Mouse (Mus musculus) MEL (cell line): Measurements from ENCODE around the gene Ifitm6. TPM values are rescaled to one million over a fixed set of nuclear protein-coding genes. Genes with fewer than 3 reads are reported as not detected.

Experiments
- DNase-seq: peaks from one replicate; pipeline ENCODE4 v3.0.0; 2011; ENCODE audit warnings: low read depth, low spot score
- H3K27ac ChIP-seq: 2 replicates; pipeline ENCODE4 v1.5.1; 2012; ENCODE audit warnings: low read depth, mild to moderate bottlenecking, control low read depth, low read length, moderate library complexity; ENCODE audit not compliant: control insufficient read depth
- H3K27me3 ChIP-seq, 2 experiments: fragments of 150-350 bp in 1 of 2; sonication (generic) in 1 of 2; 2 replicates each; pipeline ENCODE4 v1.6.1; 2012; ENCODE audit warnings: low read length in 2 of 2, mild to moderate bottlenecking in 2 of 2, improper control_type of control experiment in 1 of 2, moderate library complexity in 1 of 2; ENCODE audit not compliant: insufficient read depth in 2 of 2, control insufficient read depth in 1 of 2
- H3K36me3 ChIP-seq, 2 experiments: 2 replicates each; pipeline ENCODE4 v1.6.1; 2012 to 2014; ENCODE audit warnings: low read length in 2 of 2, improper control_type of control experiment in 1 of 2, inconsistent platforms in 1 of 2, mild to moderate bottlenecking in 1 of 2; ENCODE audit not compliant: insufficient read depth in 2 of 2, control insufficient read depth in 1 of 2
- H3K4me1 ChIP-seq, 2 experiments: fragments of 150-350 bp in 1 of 2; sonication (generic) in 1 of 2; 2 replicates each; pipeline ENCODE4 v1.6.1; 2012; ENCODE audit warnings: low read length in 2 of 2, improper control_type of control experiment in 1 of 2, mild to moderate bottlenecking in 1 of 2; ENCODE audit not compliant: insufficient read depth in 2 of 2, control insufficient read depth in 1 of 2
- H3K4me3 ChIP-seq, 2 experiments: fragments of 150-350 bp in 1 of 2; sonication (generic) in 1 of 2; 2 replicates each; pipeline ENCODE4 v1.5.1; 2012; ENCODE audit warnings: low read depth in 2 of 2, low read length in 2 of 2, mild to moderate bottlenecking in 2 of 2, moderate library complexity in 2 of 2, control low read depth in 1 of 2, improper control_type of control experiment in 1 of 2; ENCODE audit not compliant: control insufficient read depth in 1 of 2, insufficient read depth in 1 of 2
- H3K79me2 ChIP-seq: 2 replicates; pipeline ENCODE4 v1.6.1; 2012; ENCODE audit warnings: mild to moderate bottlenecking, low read length, moderate library complexity; ENCODE audit not compliant: control insufficient read depth, poor library complexity, insufficient read depth
- H3K9ac ChIP-seq: 2 replicates; pipeline ENCODE4 v1.6.1; 2012; ENCODE audit warnings: low read depth, mild to moderate bottlenecking, control low read depth, low read length, moderate library complexity; ENCODE audit not compliant: control insufficient read depth, poor library complexity, severe bottlenecking
- H3K9me3 ChIP-seq: fragments of 150-350 bp; sonication (generic); replicated peaks from 2 replicates; pipeline ENCODE4 v1.6.1; 2012; ENCODE audit warnings: mild to moderate bottlenecking, low read length, improper control_type of control experiment, moderate library complexity; ENCODE audit not compliant: insufficient read depth
- CHD1 ChIP-seq: IDR thresholded peaks from 2 replicates; pipeline ENCODE4 v1.6.1; 2012; ENCODE audit warnings: low read depth, mild to moderate bottlenecking, inconsistent platforms, low read length, improper control_type of control experiment
- CHD2 ChIP-seq: IDR thresholded peaks from 2 replicates; pipeline ENCODE4 v1.6.1; 2011; ENCODE audit warnings: low read length, improper control_type of control experiment
- E2F4 ChIP-seq: IDR thresholded peaks from 2 replicates; pipeline ENCODE4 v1.6.1; 2011; ENCODE audit warnings: low read depth, low read length, improper control_type of control experiment, borderline replicate concordance
- ELF1 ChIP-seq: IDR thresholded peaks from 2 replicates; pipeline ENCODE4 v1.6.1; 2014; ENCODE audit warnings: low read depth, mild to moderate bottlenecking, inconsistent platforms, low read length, improper control_type of control experiment, moderate library complexity
- ETS1 ChIP-seq: IDR thresholded peaks from 2 replicates; pipeline ENCODE4 v1.6.1; 2012; ENCODE audit warnings: low read depth, mild to moderate bottlenecking, inconsistent platforms, low read length, improper control_type of control experiment, moderate library complexity
- GABPA ChIP-seq: IDR thresholded peaks from 2 replicates; pipeline ENCODE4 v1.6.1; 2012; ENCODE audit warnings: low read depth, mild to moderate bottlenecking, inconsistent platforms, low read length, improper control_type of control experiment, moderate library complexity
- JUND ChIP-seq: IDR thresholded peaks from 2 replicates; pipeline ENCODE4 v1.6.1; 2011; ENCODE audit warnings: low read depth, mild to moderate bottlenecking, improper control_type of control experiment, low read length
- KAT2A ChIP-seq: conservative IDR thresholded peaks from 2 replicates; pipeline ENCODE4 v1.6.1; 2012; ENCODE audit warnings: low read depth, low read length, improper control_type of control experiment, inconsistent platforms
- MAFK ChIP-seq: IDR thresholded peaks from 2 replicates; pipeline ENCODE4 v1.6.1; 2011; ENCODE audit warnings: low read depth, mild to moderate bottlenecking, low read length, improper control_type of control experiment, borderline replicate concordance
- MAX ChIP-seq: IDR thresholded peaks from 2 replicates; pipeline ENCODE4 v1.6.1; 2011; ENCODE audit warnings: low read length, improper control_type of control experiment
- MEF2A ChIP-seq: IDR thresholded peaks from 2 replicates; pipeline ENCODE4 v1.6.1; 2014; ENCODE audit warnings: low read depth, mild to moderate bottlenecking, inconsistent platforms, low read length, improper control_type of control experiment; ENCODE audit not compliant: poor library complexity, insufficient replicate concordance, severe bottlenecking; ENCODE audit errors: extremely low read depth
- MXI1 ChIP-seq: IDR thresholded peaks from 2 replicates; pipeline ENCODE4 v1.6.1; 2011; ENCODE audit warnings: mild to moderate bottlenecking, low read depth, low read length, improper control_type of control experiment
- MYB ChIP-seq: IDR thresholded peaks from 2 replicates; pipeline ENCODE4 v1.6.1; 2011; ENCODE audit warnings: mild to moderate bottlenecking, low read depth, low read length, improper control_type of control experiment
- MYC ChIP-seq: IDR thresholded peaks from 2 replicates; pipeline ENCODE4 v1.6.1; 2011; ENCODE audit warnings: low read depth, mild to moderate bottlenecking, low read length, improper control_type of control experiment, moderate library complexity
- NELFE ChIP-seq: IDR thresholded peaks from 2 replicates; pipeline ENCODE4 v1.6.1; 2011; ENCODE audit warnings: low read depth, low read length, improper control_type of control experiment
- POLR2A ChIP-seq, 2 experiments: IDR thresholded peaks; 2 replicates each; pipeline ENCODE4 v1.6.1; 2011 to 2012; ENCODE audit warnings: low read length in 2 of 2, mild to moderate bottlenecking in 2 of 2, control low read depth in 1 of 2, improper control_type of control experiment in 1 of 2, low read depth in 1 of 2, moderate library complexity in 1 of 2; ENCODE audit not compliant: control insufficient read depth in 1 of 2, insufficient read depth in 1 of 2, poor library complexity in 1 of 2
- POLR2AphosphoS2 ChIP-seq: IDR thresholded peaks from 2 replicates; pipeline ENCODE4 v1.6.1; 2011; ENCODE audit warnings: low read length, improper control_type of control experiment
- POLR2AphosphoS5 ChIP-seq: IDR thresholded peaks from 2 replicates; pipeline ENCODE4 v1.6.1; 2012; ENCODE audit warnings: low read depth, borderline replicate concordance, mild to moderate bottlenecking, inconsistent platforms, low read length, moderate library complexity, mixed read lengths
- RAD21 ChIP-seq: IDR thresholded peaks from 2 replicates; pipeline ENCODE4 v1.6.1; 2011; ENCODE audit warnings: mild to moderate bottlenecking, low read depth, low read length, improper control_type of control experiment
- RCOR1 ChIP-seq: IDR thresholded peaks from 2 replicates; pipeline ENCODE4 v1.6.1; 2012; ENCODE audit warnings: low read depth, mild to moderate bottlenecking, inconsistent platforms, low read length, improper control_type of control experiment
- SIN3A ChIP-seq: IDR thresholded peaks from 2 replicates; pipeline ENCODE4 v1.6.1; 2012; ENCODE audit warnings: low read length, improper control_type of control experiment, inconsistent platforms
- TAL1 ChIP-seq: IDR thresholded peaks from 2 replicates; pipeline ENCODE4 v1.6.1; 2012; ENCODE audit warnings: mild to moderate bottlenecking, inconsistent platforms, low read length, moderate library complexity, mixed read lengths
- TBP ChIP-seq: IDR thresholded peaks from 2 replicates; pipeline ENCODE4 v1.8.0; 2011; ENCODE audit warnings: low read depth, low read length, improper control_type of control experiment
- TCF12 ChIP-seq: IDR thresholded peaks from 2 replicates; pipeline ENCODE4 v1.6.1; 2014; ENCODE audit warnings: low read depth, mild to moderate bottlenecking, inconsistent platforms, low read length, improper control_type of control experiment, moderate library complexity
- UBTF ChIP-seq: IDR thresholded peaks from 2 replicates; pipeline ENCODE4 v1.6.1; 2012; ENCODE audit warnings: low read depth, mild to moderate bottlenecking, inconsistent platforms, low read length, improper control_type of control experiment, moderate library complexity, borderline replicate concordance; ENCODE audit not compliant: insufficient read depth
- USF2 ChIP-seq, 2 experiments: IDR thresholded peaks; 2 replicates each; pipeline ENCODE4 v1.6.1; 2011 to 2012; ENCODE audit warnings: improper control_type of control experiment in 2 of 2, low read length in 2 of 2, borderline replicate concordance in 1 of 2, inconsistent platforms in 1 of 2, low read depth in 1 of 2, mild to moderate bottlenecking in 1 of 2; ENCODE audit not compliant: insufficient read depth in 1 of 2
- ZKSCAN1 ChIP-seq: IDR thresholded peaks from 2 replicates; pipeline ENCODE4 v1.6.1; 2012; ENCODE audit warnings: low read depth, mild to moderate bottlenecking, inconsistent platforms, low read length, improper control_type of control experiment, moderate library complexity
- ZMIZ1 ChIP-seq: IDR thresholded peaks from 2 replicates; pipeline ENCODE4 v1.6.1; 2012; ENCODE audit warnings: low read depth, mild to moderate bottlenecking, inconsistent platforms, low read length, improper control_type of control experiment, moderate library complexity
- ZNF384 ChIP-seq: IDR thresholded peaks from 2 replicates; pipeline ENCODE4 v1.6.1; 2012; ENCODE audit warnings: low read depth, mild to moderate bottlenecking, inconsistent platforms, low read length, improper control_type of control experiment
- polyA plus RNA-seq, 2 experiments: library from polyadenylated mRNA; stranded (reverse) in 1 of 2; unstranded in 1 of 2; fragments of >175 nt in 1 of 2; fragments of >200 nt in 1 of 2; gene quantifications; 2 replicates each; pipeline versions ENCODE4 v1.2.1 to v1.2.4; 2012; ENCODE audit warnings: low replicate concordance in 2 of 2, low read depth in 1 of 2; ENCODE audit not compliant: insufficient read length in 2 of 2, insufficient read depth in 1 of 2, missing spikeins in 1 of 2
- total RNA-seq: library from RNA; depleted of rRNA; stranded (reverse); fragments of 300-350 nt; gene quantifications from 2 replicates; pipeline ENCODE4 v1.2.3, GENCODE M21; 2012

Ifitm6 gene
- total and polyA plus RNA-seq, 3 experiments: not detected

DNA sequence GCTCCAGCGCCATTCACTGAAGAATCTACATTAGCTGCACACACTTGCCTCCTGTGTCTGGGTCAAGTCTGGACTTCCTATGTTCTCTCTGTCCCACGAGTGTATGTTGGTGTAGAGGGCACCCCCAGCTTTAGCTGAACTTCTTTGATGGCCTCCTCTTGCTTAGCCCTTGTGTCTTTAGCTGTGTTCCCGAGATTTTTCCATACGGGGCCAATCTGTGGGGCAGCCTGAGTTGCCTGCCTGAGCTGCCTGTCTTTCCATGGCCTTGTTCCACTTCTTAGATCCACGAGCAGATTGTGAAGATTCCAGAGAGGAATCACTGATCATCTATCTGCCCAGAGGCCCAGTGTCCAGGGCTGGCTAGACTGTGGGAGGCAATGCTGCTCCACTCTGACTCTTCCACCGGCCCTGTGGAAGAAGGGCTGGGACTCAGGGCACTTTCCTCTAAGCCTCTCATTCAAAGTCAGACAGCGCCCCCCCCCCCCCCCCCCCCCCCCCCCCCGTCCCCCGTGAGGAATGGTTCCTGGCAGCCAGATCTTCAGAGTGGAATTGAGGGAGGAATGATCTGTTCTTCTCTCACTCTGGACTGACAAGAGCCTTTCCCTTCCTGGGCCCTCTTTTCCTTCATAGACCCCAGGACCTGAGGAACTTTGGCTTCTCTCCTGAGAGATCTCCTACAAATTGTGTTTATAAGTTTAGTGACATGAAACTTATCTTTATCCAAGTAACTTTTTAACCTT, 23.3 kb upstream of the Ifitm6 start:
- DNase-seq: no peak
- no peak overlapping the region for H3K4me3 ChIP-seq
- peaks cover 0 to 15% of the 10 kb centered on the region in 2 experiments; a peak in 2 of 4 replicates for H3K36me3 ChIP-seq
- no peak overlapping the region for H3K9ac ChIP-seq
- no peak for TF ChIP-seq CHD1
- TF ChIP-seq TBP: no peak
- no peak for TF ChIP-seq USF2 (IDR thresholded peaks at IDR 0.05; ENCODE audit: borderline replicate concordance in 1 of 2, insufficient read depth in 1 of 2, low read depth in 1 of 2, low read length in 2 of 2)
- TF ChIP-seq NELFE: no peak
- TF ChIP-seq E2F4: no peak
- TF ChIP-seq MYC: no peak
- TF ChIP-seq TCF12: no peak
- TF ChIP-seq RCOR1: no peak
- TF ChIP-seq POLR2AphosphoS5: no peak
- no peak for TF ChIP-seq UBTF
- TF ChIP-seq SIN3A: no peak
- TF ChIP-seq JUND: no peak
- TF ChIP-seq MXI1: no peak
- TF ChIP-seq MAX: no peak
- TF ChIP-seq ZNF384: no peak
- no peak for TF ChIP-seq KAT2A
- TF ChIP-seq POLR2AphosphoS2: no peak
- TF ChIP-seq ZMIZ1: no peak
- 0 out of 4 replicates have a peak, but pooled peaks cover 0 to under 1% of the 10 kb centered on the region in 2 experiments for H3K27me3 ChIP-seq
- no peak overlapping the region for H3K27ac ChIP-seq
- H3K4me1 ChIP-seq: peaks cover 8 to 19% of the 10 kb centered on the region in 2 experiments
- H3K79me2 ChIP-seq: no peaks in the 10 kb centered on the region
- H3K9me3 ChIP-seq: no peaks in the 10 kb centered on the region

- TF ChIP-seq ZKSCAN1 (no peak), ETS1 (no peak), ZMIZ1 (no peak), MYC (no peak), MEF2A (no peak), GABPA (no peak), NELFE (no peak), SIN3A (no peak), CHD2 (no peak), JUND (no peak), POLR2AphosphoS2 (no peak), ELF1 (no peak), MAFK (no peak), USF2 (IDR thresholded peaks at IDR 0.05; ENCODE audit: borderline replicate concordance in 1 of 2, insufficient read depth in 1 of 2, low read depth in 1 of 2, low read length in 2 of 2) (no peak), RAD21 (no peak), MAX (no peak), POLR2AphosphoS5 (no peak), TAL1 (no peak), MYB (no peak), POLR2A (IDR thresholded peaks at IDR 0.05; ENCODE audit: control insufficient read depth in 1 of 2, insufficient read depth in 1 of 2, low read depth in 1 of 2, low read length in 2 of 2, poor library complexity in 1 of 2) (no peak)
- TF ChIP-seq, all 39 proteins: peak for 0
These were observed 21.8 kb upstream of the Ifitm6 start for GRCm38 (mm10) chr7:141039386-141040107.

More at GRCm38 (mm10) chr7:141039386-141040107, 21.8 kb upstream of the Ifitm6 start:
- H3K4me3 ChIP-seq: no peak overlapping the region
- H3K9ac ChIP-seq: no peak overlapping the region
- H3K9me3 ChIP-seq: no peaks in the 10 kb centered on the region
- peak; percentile 20 for DNase-seq
- peaks cover 0 to 15% of the 10 kb centered on the region in 2 experiments; a peak in 2 of 4 replicates for H3K36me3 ChIP-seq
- H3K79me2 ChIP-seq: no peaks in the 10 kb centered on the region
- peaks cover 8 to 19% of the 10 kb centered on the region in 2 experiments for H3K4me1 ChIP-seq
- no peak overlapping the region for H3K27ac ChIP-seq
- H3K27me3 ChIP-seq: 0 out of 4 replicates have a peak, but pooled peaks cover 0 to 1% of the 10 kb centered on the region in 2 experiments
